Mouse (Mus musculus): ENCODE data around the gene Rph3al. TPM values are rescaled to one million over a fixed set of nuclear protein-coding genes. Genes with fewer than 3 reads are reported as not detected.

The Rph3al gene
- polyA plus RNA-seq, 1 experiment from 2014 or later: 2.7 TPM

GRCm38 (mm10) chr11:75972916-75973567 is 34.8 kb upstream of the Rph3al start:
- H3K9ac ChIP-seq (ENCODE audit: low read length): no peak overlapping the region
- H3K36me3 ChIP-seq (ENCODE audit: control insufficient read depth, insufficient read depth, low read length): no peaks in the 10 kb centered on the region
- no peaks in the 10 kb centered on the region for H3K27me3 ChIP-seq (ENCODE audit: control insufficient read depth, insufficient read depth, low read length)
- no peak overlapping the region for H3K27ac ChIP-seq (replicated peaks; ENCODE audit: low read depth, low read length)
- H3K4me2 ChIP-seq (ENCODE audit: low read depth, severe bottlenecking): no peak overlapping the region
- no peak overlapping the region for H3K4me3 ChIP-seq (ENCODE audit: low read depth, low read length)
- WGBS: 22% methylated on average over 7 of the region's 7 CpGs
- no peak for ATAC-seq (ENCODE audit: insufficient number of reproducible peaks, low FRiP score, low TSS enrichment, low read depth)
- H3K4me1 ChIP-seq (ENCODE audit: control insufficient read depth, insufficient read depth, low read length): no peaks in the 10 kb centered on the region
- no peak for DNase-seq (ENCODE audit: low spot score)
- no peaks in the 10 kb centered on the region for H3K9me3 ChIP-seq (ENCODE audit: control insufficient read depth, low read length)

- Histone ChIP-seq H3K4me1 (ENCODE audit: control insufficient read depth, insufficient read depth, low read length) (no peaks in the 10 kb centered on the region), H3K27ac (replicated peaks; ENCODE audit: low read depth, low read length) (no peak overlapping the region), H3K4me3 (ENCODE audit: low read depth, low read length) (no peak overlapping the region), H3K27me3 (ENCODE audit: control insufficient read depth, insufficient read depth, low read length) (peaks cover 3% of the 10 kb centered on the region), H3K36me3 (ENCODE audit: control insufficient read depth, insufficient read depth, low read length) (no peaks in the 10 kb centered on the region), H3K9me3 (ENCODE audit: control insufficient read depth, low read length) (no peaks in the 10 kb centered on the region), H3K4me2 (ENCODE audit: low read depth, severe bottlenecking) (no peak overlapping the region), H3K9ac (ENCODE audit: low read length) (no peak overlapping the region)
- ATAC-seq (ENCODE audit: insufficient number of reproducible peaks, low FRiP score, low TSS enrichment, low read depth) (no peak), DNase-seq (ENCODE audit: low spot score) (no peak)
- 88% methylated on average over 3 of the region's 3 CpGs for WGBS
Observed at GRCm38 (mm10) chr11:75972188-75972587, 34.0 kb upstream of the Rph3al start.

GRCm38 (mm10) chr11:75970629-75971028 is 32.4 kb upstream of the Rph3al start:
- H3K4me2 ChIP-seq (ENCODE audit: low read depth, severe bottlenecking): no peak overlapping the region
- WGBS: 27% methylated on average over 3 of the region's 3 CpGs
- no peak overlapping the region for H3K27ac ChIP-seq (replicated peaks; ENCODE audit: low read depth, low read length)
- no peaks in the 10 kb centered on the region for H3K36me3 ChIP-seq (ENCODE audit: control insufficient read depth, insufficient read depth, low read length)
- H3K27me3 ChIP-seq (ENCODE audit: control insufficient read depth, insufficient read depth, low read length): peaks cover 15% of the 10 kb centered on the region
- no peak overlapping the region for H3K9ac ChIP-seq (ENCODE audit: low read length)
- no peak overlapping the region for H3K4me3 ChIP-seq (ENCODE audit: low read depth, low read length)
- DNase-seq (ENCODE audit: low spot score) (no peak), ATAC-seq (ENCODE audit: insufficient number of reproducible peaks, low FRiP score, low TSS enrichment, low read depth) (no peak)
- peaks cover 7% of the 10 kb centered on the region; the same call in 1 of the 2 replicates for H3K4me1 ChIP-seq (ENCODE audit: control insufficient read depth, insufficient read depth, low read length)
- H3K9me3 ChIP-seq (ENCODE audit: control insufficient read depth, low read length): no peaks in the 10 kb centered on the region

- no peak for ATAC-seq (ENCODE audit: insufficient number of reproducible peaks, low FRiP score, low TSS enrichment, low read depth)
- H3K4me3 ChIP-seq (ENCODE audit: low read depth, low read length): no peak overlapping the region
- peaks cover 22% of the 10 kb centered on the region for H3K27me3 ChIP-seq (ENCODE audit: control insufficient read depth, insufficient read depth, low read length)
- H3K9ac ChIP-seq (ENCODE audit: low read length): no peak overlapping the region
- H3K27ac ChIP-seq (replicated peaks; ENCODE audit: low read depth, low read length): no peak overlapping the region
- 90% methylated on average over 6 of the region's 6 CpGs for WGBS
- H3K9me3 ChIP-seq (ENCODE audit: control insufficient read depth, low read length): no peaks in the 10 kb centered on the region
- DNase-seq (ENCODE audit: low spot score): no peak
- H3K4me2 ChIP-seq (ENCODE audit: low read depth, severe bottlenecking): no peak overlapping the region
- peaks cover 23% of the 10 kb centered on the region for H3K4me1 ChIP-seq (ENCODE audit: control insufficient read depth, insufficient read depth, low read length)
- no peaks in the 10 kb centered on the region for H3K36me3 ChIP-seq (ENCODE audit: control insufficient read depth, insufficient read depth, low read length)
Observed at GRCm38 (mm10) chr11:75968761-75969160, 30.5 kb upstream of the Rph3al start.

- ATAC-seq (ENCODE audit: insufficient number of reproducible peaks, low FRiP score, low TSS enrichment, low read depth): peak; percentile 73
- WGBS: under 1% methylated on average over 90 of the region's 90 CpGs
- peak overlapping the region; percentile 60 for H3K4me3 ChIP-seq (ENCODE audit: low read depth, low read length)
Observed at GRCm38 (mm10) chr11:75966401-75967372, 28.5 kb upstream of the Rph3al start.

DNA sequence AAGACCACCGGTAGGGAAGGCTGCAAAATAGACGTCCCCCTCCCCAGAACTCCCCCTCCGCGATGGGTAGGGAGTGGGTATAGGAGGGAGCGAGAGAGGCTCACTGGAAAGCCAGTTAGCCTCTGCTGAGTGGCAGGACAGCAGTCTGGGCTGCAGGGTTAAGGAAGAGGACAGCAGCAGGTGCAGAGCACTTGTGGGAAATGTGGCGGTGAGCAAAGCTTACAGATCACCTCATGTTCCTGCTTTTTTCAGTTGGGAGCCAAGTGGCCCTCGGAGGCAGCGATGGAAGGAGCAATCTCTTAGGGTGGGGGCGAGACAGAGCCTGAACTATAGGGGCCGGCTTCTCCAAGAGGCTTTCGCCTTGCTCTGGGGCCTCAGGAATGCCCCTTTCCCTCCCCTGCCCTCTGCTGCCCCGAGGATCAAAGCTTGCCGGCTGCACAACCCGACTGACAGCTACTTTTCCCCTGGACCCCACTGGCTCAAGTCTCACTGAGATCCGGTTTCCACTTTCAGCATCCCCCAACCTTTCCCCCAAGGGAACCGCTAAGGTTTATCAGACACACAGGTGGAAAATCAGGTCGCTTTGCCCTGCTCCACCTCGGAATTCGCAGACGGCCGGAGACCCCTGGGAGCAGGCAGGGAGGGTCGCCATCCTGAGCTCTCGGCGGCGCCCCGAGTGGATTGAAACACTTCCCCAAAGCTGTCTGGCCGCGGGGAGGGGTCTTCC is 27.6 kb upstream of the Rph3al start:
- no peaks in the 10 kb centered on the region for H3K9me3 ChIP-seq (ENCODE audit: control insufficient read depth, low read length)
- H3K9ac ChIP-seq (ENCODE audit: low read length): peak overlapping the region; percentile 56
- 5% methylated on average over 28 of the region's 28 CpGs for WGBS
- ATAC-seq (ENCODE audit: insufficient number of reproducible peaks, low FRiP score, low TSS enrichment, low read depth): no peak
- no peak overlapping the region for H3K27ac ChIP-seq (replicated peaks; ENCODE audit: low read depth, low read length)
- peak overlapping the region; percentile 89 for H3K4me2 ChIP-seq (ENCODE audit: low read depth, severe bottlenecking)
- H3K36me3 ChIP-seq (ENCODE audit: control insufficient read depth, insufficient read depth, low read length): no peaks in the 10 kb centered on the region
- H3K27me3 ChIP-seq (ENCODE audit: control insufficient read depth, insufficient read depth, low read length): peaks cover 22% of the 10 kb centered on the region
- DNase-seq (ENCODE audit: low spot score): peak; percentile 47
- peaks cover 27% of the 10 kb centered on the region for H3K4me1 ChIP-seq (ENCODE audit: control insufficient read depth, insufficient read depth, low read length)
- peak overlapping the region; percentile 60 for H3K4me3 ChIP-seq (ENCODE audit: low read depth, low read length)

More at GRCm38 (mm10) chr11:75966401-75967372, 28.5 kb upstream of the Rph3al start:
- peak overlapping the region; percentile 56 for H3K9ac ChIP-seq (ENCODE audit: low read length)
- no peak overlapping the region for H3K27ac ChIP-seq (replicated peaks; ENCODE audit: low read depth, low read length)
- no peaks in the 10 kb centered on the region for H3K36me3 ChIP-seq (ENCODE audit: control insufficient read depth, insufficient read depth, low read length)
- H3K4me1 ChIP-seq (ENCODE audit: control insufficient read depth, insufficient read depth, low read length): peaks cover 27% of the 10 kb centered on the region
- peaks cover 22% of the 10 kb centered on the region for H3K27me3 ChIP-seq (ENCODE audit: control insufficient read depth, insufficient read depth, low read length)
- peak; percentile 84 for DNase-seq (ENCODE audit: low spot score)
- H3K9me3 ChIP-seq (ENCODE audit: control insufficient read depth, low read length): no peaks in the 10 kb centered on the region
- H3K4me2 ChIP-seq (ENCODE audit: low read depth, severe bottlenecking): peak overlapping the region; percentile 89

- no peaks in the 10 kb centered on the region for H3K36me3 ChIP-seq (ENCODE audit: control insufficient read depth, insufficient read depth, low read length)
- ATAC-seq (ENCODE audit: insufficient number of reproducible peaks, low FRiP score, low TSS enrichment, low read depth): no peak
- H3K9ac ChIP-seq (ENCODE audit: low read length): no peak overlapping the region
- DNase-seq (ENCODE audit: low spot score): peak; percentile 45
- no peaks in the 10 kb centered on the region for H3K9me3 ChIP-seq (ENCODE audit: control insufficient read depth, low read length)
- H3K4me2 ChIP-seq (ENCODE audit: low read depth, severe bottlenecking): peak overlapping the region; percentile 18; the same call in 1 of the 2 replicates
- H3K27ac ChIP-seq (replicated peaks; ENCODE audit: low read depth, low read length): no peak overlapping the region
- H3K27me3 ChIP-seq (ENCODE audit: control insufficient read depth, insufficient read depth, low read length): peaks cover 22% of the 10 kb centered on the region
- WGBS: 37% methylated on average over 4 of the region's 4 CpGs
- H3K4me1 ChIP-seq (ENCODE audit: control insufficient read depth, insufficient read depth, low read length): peaks cover 27% of the 10 kb centered on the region
- H3K4me3 ChIP-seq (ENCODE audit: low read depth, low read length): no peak overlapping the region
Observed at GRCm38 (mm10) chr11:75964476-75964730, 26.2 kb upstream of the Rph3al start.

Data from limb, embryonic 11.5 days (tissue).